Mouse (Mus musculus) adrenal gland, postnatal 4 days (tissue): Measurements from ENCODE around the gene Lhx1. TPM values are rescaled to one million over a fixed set of nuclear protein-coding genes. Genes with fewer than 3 reads are reported as not detected.

Source experiments
- DNase-seq, 2 experiments: peaks; one replicate each; pipeline ENCODE4 v3.0.0; 2021 to 2022; ENCODE audit warnings: low spot score in 2 of 2, mixed read lengths in 2 of 2
- long read RNA-seq, 2 experiments: library from polyadenylated mRNA; stranded (forward); transcript quantifications; one replicate each; pipeline ENCODE4 v2.0.0; 2021
- total RNA-seq, 2 experiments: library from RNA; stranded (reverse); gene quantifications; 2 replicates each; pipeline ENCODE4 v1.2.3; 2021

The Lhx1 gene
- 1 to 10 TPM in 1 of 2 experiments, under 1 TPM in 1; 0.62 to 9.8 TPM for total RNA-seq
- long read RNA-seq, experiment 1 = 0 reads
- long read RNA-seq, experiment 2, transcript Lhx1-201 (5 exons, 3,846 nt) = major isoform, 5 of 10 reads
- long read RNA-seq, experiment 2, partial matches to known transcripts = 2 of 10 reads
- long read RNA-seq, experiment 2, other reads (novel, unspliced or antisense) = 2 of 10 reads

GRCm38 (mm10) chr11:84525421-84526274, at the start of gene Lhx1:
Gene Lhx1 (minus strand): TSS chr11:84525535.
- no peak for DNase-seq

DNA sequence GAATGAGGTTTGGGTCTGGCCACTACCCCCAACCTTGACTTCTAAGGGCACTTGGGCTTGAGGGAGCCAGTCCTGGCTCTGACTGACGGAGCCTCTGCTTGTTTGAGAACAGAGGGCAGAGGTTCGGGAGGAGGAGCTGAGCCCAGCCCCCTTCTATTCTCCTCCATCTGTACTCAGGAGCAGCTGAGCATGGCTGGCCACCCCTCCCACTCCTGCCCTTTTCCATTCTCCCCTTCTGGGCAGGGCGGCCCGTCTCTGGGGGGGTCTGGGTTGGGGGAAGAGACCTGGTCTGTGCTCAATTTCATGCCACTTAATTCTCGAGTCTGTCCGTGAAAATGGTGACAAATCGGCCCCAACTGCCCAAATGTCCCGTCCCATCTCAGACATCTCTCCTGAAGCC, 49.5 kb upstream of the Lhx1 start:
- no peak for DNase-seq

DNA sequence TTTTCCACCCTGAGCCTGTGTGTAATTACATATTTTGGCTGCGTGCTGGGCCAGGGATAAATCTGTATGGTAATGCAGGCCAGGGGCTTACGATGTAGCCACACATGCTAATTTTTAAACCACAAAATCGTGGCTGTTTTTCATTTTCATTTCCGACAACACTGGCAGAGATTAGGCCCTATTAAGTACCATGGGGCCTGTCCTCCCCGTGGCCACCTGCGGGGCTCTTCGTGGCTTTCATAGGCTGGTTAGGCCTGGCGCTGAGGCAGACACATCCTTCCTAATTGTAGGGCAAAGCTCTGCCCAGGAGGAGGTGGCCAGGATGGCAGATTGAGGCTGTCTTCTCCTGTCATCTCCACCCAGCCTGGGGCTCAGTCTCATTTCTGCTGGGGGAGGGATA, 48.3 kb upstream of the Lhx1 start:
- DNase-seq = no peak

DNA sequence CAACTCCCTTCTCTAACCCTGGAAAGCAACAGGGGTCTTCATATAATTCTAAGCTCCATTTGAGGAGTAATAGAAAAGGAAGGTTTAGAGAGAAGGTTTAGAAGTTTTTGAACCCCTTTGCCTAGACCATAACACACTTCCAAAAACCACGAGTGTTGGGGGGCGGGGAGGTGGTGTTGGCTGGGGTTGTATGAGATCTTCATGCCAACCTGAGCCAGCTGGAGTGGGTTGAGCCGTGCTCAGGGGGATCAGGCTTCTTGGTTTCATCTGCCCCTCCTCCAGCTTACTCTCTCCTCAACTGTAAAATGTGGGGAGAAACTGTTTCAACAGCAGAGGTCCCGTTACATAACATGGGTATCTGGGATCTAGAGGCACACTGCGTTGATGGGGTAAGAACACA, 45.5 kb upstream of the Lhx1 start:
- DNase-seq = no peak

GRCm38 (mm10) chr11:84570392-84570791, 45.1 kb upstream of the Lhx1 start:
- DNase-seq = no peak

GRCm38 (mm10) chr11:84569052-84569751, 43.9 kb upstream of the Lhx1 start:
- no peak for DNase-seq

DNA sequence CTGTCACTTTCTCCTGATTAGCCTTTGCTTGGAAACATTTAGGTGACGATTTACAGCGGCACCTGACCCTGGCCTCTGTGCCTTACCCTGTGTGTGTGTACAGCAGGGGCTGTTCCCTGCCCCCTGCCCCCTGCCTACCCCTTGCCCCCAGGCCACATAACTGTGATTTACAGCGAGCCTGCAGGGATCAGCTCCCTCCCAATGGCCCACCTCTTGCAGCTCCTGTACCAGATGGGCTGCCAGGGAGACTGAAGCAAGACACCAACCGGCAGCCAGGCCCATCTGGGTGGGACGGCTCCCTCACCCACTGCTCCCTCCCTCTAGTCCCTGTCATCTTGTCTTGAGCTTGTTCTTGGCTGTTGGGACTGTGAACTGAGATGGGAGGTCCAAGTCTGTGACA, 43.1 kb upstream of the Lhx1 start:
- no peak for DNase-seq

GRCm38 (mm10) chr11:84566691-84567090, 41.4 kb upstream of the Lhx1 start:
- DNase-seq = no peak

GRCm38 (mm10) chr11:84565224-84565623, 39.9 kb upstream of the Lhx1 start:
- DNase-seq = no peak

DNA sequence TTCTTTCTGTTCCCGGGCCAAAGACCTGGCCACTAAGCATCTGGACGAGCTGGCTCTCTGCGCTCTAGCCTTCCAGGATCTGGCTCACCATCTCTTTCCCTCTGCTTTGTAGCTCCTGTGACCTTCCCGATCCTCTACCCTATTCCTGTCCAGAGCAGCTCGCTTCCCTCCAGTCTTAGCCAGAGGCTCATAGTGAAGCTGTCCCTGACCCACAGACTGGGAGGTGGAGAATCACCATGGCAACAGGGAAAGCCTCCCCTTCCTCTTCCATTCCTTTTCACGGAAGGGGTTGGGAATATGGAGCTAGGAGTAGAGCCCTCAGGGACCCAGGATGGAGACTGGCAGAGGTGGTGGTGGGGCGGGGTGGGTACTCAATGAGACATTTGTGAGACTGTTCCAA, 38.0 kb upstream of the Lhx1 start:
- DNase-seq = no peak

GRCm38 (mm10) chr11:84562758-84563347, 37.5 kb upstream of the Lhx1 start:
- DNase-seq = no peak

DNA sequence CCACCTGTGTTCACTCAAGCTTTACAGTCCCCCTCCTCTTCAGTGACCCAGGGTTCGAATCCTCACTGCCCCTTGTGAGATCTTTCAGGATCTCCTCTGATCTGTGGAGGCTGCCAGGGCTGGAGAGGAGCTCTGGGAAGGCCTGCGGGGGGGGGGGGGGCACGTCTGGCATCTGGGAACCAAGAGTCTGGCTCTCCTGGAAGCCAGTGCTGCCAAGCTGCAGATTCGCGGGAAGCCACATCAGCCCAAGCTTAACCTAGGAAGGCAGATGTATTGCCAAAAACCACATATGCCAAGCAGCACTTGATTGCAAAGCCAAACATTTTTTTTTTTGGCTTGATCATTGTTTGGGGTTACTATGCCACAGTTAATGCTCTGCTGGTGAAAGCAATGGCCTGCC, 36.2 kb upstream of the Lhx1 start:
- no peak for DNase-seq

DNA sequence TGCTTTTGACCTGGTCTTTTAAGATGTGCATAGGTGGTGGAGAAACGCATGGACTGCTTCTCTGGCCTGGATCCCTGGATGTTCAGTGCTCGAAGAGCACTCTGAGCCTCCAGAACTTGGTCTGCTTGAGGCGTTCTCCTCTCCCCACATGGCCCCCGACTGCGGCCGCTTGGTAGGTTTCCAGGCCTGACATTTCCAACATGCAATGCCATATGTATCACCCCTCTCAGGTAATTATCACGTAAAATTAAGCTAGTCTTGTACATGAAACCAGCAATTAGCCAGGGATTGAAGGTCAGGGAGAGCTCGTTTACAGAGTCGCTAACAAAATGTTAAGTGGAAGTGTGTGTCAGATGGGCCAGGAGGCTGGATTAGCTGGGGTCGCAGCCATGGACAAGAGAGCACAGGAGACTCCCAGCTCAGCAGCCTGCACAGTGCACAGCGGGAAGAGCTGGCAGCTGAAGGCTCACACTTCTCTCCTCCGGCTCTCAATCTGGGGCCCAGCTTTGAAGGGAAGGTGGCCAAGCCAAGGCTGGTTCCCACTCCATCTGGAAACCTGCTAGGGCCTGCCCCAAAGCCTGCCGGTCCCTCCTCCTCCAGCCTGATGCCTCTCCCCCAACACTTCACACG, 28.6 kb upstream of the Lhx1 start:
- no peak for DNase-seq

DNA sequence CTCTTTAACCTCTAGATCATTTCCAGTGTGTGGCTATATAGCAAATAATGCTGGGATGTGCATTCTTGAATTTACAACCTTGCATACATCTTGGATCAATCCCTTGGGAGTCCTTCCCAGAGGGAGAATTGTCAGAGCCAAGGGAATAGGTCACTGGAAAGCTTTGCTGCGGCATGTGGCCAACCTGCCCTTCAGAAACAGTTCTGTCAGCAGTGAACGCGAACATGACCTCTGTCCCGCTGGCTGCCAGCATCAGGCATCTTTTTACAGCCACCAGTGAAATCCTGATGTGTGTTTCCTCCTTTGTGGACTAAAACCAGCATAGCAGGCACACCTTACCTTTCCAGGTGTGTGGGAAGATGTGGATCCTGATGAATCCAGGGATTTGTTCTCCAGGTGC, 26.0 kb upstream of the Lhx1 start:
- DNase-seq = no peak

- no peak for DNase-seq
These were observed 24.0 kb upstream of the Lhx1 start for GRCm38 (mm10) chr11:84549258-84549791.

DNA sequence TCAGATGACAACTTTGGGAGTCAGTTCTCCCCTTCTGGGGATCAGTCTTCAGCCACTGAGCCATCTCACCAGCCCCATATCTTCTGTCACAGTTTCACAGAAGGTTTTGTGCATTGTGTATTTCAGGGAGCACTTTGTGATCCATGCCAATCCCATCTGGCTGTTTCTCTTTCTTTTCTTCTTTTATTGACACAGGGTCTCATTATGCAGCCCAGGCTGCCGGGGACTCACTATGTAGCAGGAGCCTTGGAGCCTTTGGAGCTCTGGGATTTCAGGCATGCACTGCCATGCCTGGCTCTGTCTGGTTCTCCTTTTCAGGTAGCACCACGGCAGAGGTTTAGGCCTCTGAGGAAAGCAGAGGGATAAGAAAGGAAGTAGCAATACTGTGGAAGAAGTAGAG, 23.0 kb upstream of the Lhx1 start:
- DNase-seq = no peak

- DNase-seq = no peak
These were observed 14.6 kb upstream of the Lhx1 start for GRCm38 (mm10) chr11:84539981-84540380.

DNA sequence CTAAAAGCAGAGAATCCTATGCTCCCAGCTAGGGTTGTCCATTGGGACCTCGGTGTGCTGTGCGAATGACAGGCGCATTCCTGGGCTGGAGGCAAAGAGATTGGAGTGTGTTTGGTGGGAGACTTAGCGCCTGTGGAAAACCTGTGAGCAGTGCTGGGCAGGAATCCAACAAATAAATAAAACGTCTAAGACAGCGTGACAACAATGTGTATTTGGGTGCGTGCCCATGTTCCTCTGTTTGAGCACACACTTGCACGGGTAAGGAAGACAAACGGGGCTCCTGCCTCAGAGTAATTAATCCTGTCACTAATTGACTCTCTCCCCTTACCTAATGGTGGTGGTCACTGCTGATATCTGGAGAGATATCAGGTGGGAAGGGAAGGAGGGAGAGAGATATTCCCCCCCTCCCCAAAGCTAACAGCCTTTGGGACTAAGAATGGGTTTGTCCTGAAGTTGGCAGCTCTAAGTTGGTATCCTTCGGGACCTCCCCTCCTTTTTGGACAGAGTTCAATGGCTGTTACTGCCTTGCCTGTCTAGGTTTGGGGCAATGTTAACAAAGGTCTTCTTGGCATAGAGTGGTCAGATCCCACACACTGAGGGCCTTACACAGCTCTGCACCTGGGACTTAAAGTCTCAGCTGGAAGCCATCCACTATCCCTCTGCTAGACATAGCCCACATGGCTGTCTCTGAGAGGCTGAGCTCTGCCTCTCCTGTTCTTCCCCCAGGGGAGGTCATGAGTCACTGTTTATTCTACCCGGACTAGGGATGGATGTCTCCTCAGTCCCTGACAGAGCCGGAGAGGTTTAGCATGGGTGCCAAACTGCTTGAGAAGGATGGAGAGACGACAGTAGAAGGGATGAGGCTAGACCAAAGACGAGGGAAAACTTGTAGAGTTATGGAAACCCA, 4.7 kb upstream of the Lhx1 start:
- DNase-seq = no peak

- DNase-seq = no peak
These were observed 3.9 kb upstream of the Lhx1 start for GRCm38 (mm10) chr11:84529143-84529755.
